Mouse (Mus musculus) layer of hippocampus, adult 9-11 months (tissue): ENCODE results near the gene Evi5.

Experiments
- DNase-seq: peaks from one replicate; pipeline ENCODE4 v3.0.0; 2022

The Evi5 gene

DNA sequence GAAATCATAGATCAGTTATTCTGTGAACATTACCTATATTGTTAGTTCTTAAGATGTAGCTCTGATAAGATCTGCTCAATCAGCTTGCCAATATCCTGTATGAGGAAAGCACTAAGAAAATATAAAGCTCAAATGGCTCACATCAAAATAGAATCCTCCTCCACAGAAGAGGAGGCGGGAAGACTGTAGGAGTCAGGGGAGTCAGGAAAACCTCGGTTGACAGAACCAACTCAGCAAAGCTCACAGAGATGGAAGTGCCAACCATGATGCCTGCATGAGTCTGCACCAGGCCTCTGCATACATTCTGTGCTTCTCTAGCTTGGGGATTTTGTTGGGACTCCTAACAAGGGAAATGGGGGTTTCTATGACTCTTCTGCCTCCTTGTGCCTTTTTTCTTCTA, 73.7 kb downstream of the Evi5 start:
- no peak for DNase-seq

DNA sequence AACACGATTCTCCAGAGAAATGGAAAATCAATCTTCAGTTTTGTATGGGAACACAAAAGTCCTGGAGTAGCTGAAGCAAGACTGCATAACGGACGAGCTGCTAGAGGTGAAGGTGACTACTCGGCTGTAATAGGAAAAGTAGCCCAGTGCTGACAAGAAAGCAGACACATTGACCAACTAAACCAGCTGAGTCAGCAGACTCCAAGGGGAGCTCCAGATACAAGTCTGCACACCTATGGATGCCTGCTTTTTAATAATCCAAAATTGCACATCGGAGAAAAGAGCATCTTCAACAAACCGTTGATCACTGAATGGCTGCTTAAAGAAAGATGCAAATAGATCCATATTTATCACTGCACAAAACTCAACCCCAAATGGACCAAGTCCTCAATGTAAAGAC, 76.6 kb downstream of the Evi5 start:
- DNase-seq = no peak

GRCm38 (mm10) chr5:107793927-107794326, 81.0 kb downstream of the Evi5 start:
- no peak for DNase-seq

DNA sequence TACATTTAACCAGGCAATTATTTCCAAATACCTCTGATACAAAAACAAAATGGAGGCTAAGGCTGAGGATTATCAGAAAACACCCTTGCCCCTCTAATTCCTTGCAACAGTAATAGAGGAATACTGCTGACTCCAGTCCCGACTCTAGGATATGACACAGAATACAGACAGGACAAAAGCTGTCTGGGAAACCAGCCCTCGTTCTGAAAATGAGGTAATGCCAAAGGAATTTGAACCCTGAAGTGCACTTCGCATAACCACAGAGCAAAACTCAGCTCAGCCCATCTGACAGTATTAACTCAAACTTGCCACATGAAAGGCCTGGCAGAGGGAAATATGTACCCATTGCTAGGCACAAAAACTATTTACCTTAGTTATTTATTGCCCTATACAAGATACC, 81.6 kb downstream of the Evi5 start:
- no peak for DNase-seq

GRCm38 (mm10) chr5:107792516-107792915, 82.4 kb downstream of the Evi5 start:
- no peak for DNase-seq

DNA sequence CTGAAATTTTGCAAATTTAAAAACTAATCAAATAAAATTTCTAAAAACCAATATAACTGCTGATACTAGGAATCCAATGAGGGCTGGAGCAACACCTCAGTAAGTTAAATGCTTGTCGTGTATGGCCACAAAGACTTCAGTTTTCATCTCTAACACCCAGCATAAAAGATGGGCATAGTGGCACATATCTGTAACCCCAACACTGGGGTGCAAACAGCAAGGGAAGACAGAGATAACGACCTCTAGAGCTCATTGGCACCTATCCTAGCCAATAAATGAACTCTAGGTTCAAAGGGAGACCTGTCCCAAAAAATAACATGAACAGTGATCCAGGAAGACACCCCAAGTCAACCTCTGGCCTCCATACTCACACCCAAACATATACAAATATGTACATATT, 82.9 kb downstream of the Evi5 start:
- no peak for DNase-seq

- DNase-seq = no peak
Observed at GRCm38 (mm10) chr5:107789492-107789891, 85.4 kb downstream of the Evi5 start.

- DNase-seq = no peak
Observed at GRCm38 (mm10) chr5:107787682-107788443, 87.0 kb downstream of the Evi5 start.

- DNase-seq = no peak
Observed at GRCm38 (mm10) chr5:107782360-107782759, 92.5 kb downstream of the Evi5 start.

DNA sequence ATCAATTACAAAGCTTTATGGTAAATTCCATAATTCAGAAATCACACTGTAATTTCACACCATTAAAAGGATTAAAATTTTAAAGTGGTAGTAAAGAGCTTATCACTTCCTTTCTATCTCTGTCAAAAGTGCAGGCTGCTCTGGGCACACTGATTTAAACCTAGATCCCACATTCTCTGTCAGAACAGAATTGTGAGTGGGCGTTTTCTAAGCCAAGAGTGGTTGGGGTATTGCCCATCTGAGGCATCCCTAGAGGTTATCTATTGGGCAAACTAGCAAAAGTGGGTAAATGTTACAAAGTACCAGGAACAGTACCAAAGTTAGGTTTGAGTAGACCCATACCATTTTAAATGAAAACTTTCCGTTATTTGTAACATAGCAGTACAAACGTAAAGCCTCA, 96.1 kb downstream of the Evi5 start:
- no peak for DNase-seq

DNA sequence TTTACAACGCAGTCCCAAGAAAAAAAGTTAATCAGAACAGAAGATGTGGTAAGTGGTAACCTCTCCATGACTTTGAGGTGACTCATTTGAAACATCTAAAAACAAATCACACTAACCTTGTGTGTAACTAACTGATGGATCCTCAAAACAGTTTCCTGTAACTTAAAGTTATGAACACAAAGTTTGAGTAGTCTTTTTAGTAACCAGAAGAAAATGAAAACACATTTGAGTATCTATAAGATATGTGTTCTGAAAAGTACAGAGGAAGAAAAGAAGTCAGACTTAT, 97.4 kb downstream of the Evi5 start:
- DNase-seq = no peak

- no peak for DNase-seq
Observed at GRCm38 (mm10) chr5:107776777-107777544, 97.9 kb downstream of the Evi5 start.

GRCm38 (mm10) chr5:107775875-107776274, 99.0 kb downstream of the Evi5 start:
- no peak for DNase-seq

GRCm38 (mm10) chr5:107772049-107772448, 102.9 kb downstream of the Evi5 start:
- no peak for DNase-seq

DNA sequence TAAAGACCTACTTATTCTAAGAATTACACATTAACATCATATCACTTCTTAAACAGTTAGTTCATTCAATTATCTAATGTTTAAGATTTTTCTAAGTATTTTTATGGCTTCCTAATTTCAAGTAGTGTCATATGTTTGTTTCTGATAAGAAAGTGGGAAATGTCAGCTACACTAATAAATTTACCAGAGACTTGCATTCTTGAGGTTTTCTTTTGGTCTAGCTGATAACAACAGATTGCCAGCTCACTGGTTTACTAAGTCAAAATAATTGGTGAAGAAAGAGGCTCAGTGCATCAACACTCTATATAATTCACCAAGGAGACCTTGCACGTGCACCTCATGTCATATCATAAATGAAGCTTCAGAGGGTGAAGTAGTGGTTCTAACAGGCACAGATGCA, 106.7 kb downstream of the Evi5 start:
- no peak for DNase-seq

- no peak for DNase-seq
Observed at GRCm38 (mm10) chr5:107765946-107766345, 109.0 kb downstream of the Evi5 start.

GRCm38 (mm10) chr5:107764486-107764885, 110.4 kb downstream of the Evi5 start:
- no peak for DNase-seq

DNA sequence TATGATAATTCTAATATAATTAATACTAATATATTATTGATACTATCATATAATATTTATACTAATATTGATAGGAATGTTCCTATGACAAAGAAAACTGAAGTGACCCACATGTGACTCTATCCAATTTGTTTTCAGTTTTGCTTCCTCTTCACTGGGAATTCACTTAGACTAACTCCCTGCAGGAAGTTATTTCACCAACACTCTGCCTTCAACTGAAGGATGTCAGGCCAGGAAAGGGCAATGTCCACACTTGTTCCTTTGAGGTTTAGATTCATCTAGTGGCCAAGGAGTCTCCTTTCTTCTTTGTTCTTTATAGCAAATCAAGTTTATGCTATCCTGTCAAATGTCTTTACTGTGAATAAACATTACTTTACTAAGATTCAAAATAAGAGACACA, 111.2 kb downstream of the Evi5 start:
- DNase-seq = no peak

DNA sequence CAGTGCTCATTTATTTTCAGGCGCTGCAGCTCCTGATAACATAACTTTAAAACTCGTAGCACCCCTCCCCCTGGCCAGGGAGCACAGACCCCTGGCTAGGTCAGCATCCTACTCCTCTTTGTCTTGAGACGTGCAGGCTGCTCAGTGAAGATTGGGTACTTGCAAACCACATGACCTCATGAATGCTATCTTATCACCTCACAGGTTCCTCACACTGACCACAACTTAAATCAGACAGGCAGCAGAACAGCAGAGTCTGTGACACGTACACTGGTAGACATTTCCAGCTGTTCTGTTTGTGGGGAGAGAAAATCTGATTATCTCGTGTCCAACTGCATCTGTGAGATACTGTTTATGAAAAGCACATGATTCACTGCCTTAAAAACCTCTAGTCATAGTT, 115.8 kb downstream of the Evi5 start:
- DNase-seq = no peak

DNA sequence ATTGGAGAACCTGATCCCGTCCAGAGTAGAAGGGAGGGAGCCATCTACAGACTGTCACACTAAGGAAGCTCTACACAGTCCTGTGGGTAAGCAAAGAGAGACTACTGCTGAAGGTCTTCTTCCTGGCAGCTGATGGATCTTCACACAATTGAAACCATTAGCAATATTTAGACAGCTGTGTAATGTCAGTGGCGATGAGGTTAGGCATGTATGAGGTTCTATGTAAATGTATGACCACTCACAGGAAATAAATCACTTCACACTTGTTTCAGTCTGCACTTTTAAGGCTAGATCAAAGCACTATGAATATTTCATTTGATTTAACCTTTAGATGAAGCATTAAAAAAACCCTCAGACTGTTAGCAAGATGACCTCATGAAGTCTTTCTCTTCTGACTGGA, 118.8 kb downstream of the Evi5 start:
- DNase-seq = no peak

DNA sequence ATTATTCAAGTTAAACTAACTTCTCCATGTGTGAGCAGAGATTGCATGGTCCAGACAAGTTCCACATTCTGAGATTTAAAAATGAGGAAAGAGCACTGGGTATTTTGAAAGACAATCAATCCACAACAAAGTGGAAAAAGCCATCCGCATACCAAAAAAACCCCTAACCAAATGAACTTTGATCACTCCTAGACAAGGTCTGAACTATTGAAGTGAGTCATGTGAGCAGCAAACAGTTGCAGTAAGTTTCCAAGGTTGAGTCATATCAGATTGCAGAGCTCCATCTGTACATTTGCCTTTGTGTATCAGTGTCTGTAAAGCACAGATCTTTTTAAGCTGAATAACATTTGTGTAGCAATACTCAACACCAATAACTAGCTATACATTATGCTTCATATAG, 120.2 kb downstream of the Evi5 start:
- no peak for DNase-seq

DNA sequence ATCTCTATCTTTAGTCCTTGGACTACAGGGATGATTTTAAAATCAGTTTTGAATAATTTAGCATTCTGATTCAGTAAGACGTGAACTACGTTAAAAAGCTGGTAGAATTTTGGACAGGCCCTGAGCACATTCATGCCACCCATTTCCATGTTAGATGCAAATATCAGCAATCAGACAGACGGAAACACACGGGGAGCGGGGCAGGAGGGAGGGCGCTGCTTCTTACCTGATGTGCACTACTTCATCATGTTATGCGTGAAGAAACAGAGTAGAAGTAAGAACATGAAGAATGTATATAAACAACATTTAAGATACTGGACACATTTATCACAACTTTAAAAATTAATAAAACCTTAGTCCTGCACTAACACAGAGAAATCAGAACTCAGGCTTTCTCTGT, 121.3 kb downstream of the Evi5 start:
- no peak for DNase-seq

DNA sequence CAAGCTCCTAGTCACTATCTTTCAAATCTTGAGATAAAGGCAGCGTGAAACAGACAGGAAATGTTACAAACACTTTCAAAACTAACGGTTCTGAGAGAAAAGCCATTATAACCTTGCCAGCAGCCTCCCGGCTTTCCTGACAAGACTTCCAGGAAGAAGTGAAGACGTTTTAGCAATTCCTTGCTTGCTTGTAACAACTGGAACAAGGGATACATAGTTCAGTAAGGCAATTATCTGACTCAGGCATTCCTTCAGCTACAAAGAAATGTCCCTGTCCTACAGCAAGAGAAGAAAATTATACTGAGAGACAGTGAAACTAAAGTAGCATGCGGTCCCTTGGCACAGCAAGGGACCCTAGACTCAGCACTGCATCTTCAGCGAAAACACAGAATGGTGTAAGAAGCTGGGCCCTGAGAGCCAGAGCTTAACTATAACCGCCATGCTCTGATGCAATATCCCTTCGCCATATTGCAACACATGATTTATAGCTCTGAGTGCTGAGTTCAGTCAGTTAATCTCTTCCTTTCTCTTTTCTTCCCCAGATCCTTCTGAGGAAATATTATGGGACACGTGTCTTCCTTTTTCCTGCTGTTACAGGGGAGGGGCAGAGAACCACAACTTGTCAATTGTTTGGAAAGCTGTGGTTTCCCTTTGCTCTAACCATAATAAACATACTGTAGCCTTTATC, 125.5 kb downstream of the Evi5 start:
- DNase-seq = no peak

GRCm38 (mm10) chr5:107739023-107739422, 135.9 kb downstream of the Evi5 start:
- DNase-seq = no peak
